Mouse (Mus musculus) v-Abl transformed pro-B cells (cell line): ENCODE results near the gene Tmem274.
"Not testable (repeated sequence)": the region's sequence is repeated elsewhere in the genome, so short reads cannot be mapped to it uniquely, and the experiment has no call there.

Source experiments
- in situ Hi-C, 2 experiments: fragments of 400-800 bp; cut with MboI; formaldehyde crosslinking; loops; one replicate each; pipeline ENCODE4 v1.15.1; 2025; ENCODE audit not compliant: unreplicated experiment in 2 of 2

Gene Tmem274

GRCm38 (mm10) chr4:149477078-149477477 is at the start of gene Tmem274:
Gene Tmem274, plus strand, starts transcription at chr4:149477378.
- in situ Hi-C loops, result no loop called here

DNA sequence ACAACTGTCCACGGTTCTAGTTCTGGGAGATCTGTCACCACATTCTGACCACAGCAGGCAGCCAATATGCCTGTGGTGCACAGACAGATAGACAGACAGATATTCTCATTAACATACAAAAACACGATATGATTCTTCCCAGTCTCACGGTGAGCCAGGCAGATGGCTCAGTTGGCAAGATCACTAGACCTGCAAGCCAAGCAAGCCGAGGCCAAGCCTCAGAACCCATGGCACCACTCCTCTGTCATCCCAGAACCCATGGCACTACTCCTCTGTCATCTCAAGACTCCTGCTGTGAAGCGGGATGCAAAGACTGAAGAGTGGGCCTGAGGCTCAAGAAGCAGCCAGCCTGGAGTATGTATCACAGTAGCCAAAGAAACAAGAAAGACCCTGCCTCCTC is 47.6 kb upstream of the Tmem274 start:
- in situ Hi-C loops, result loop anchor here in 1 of 2 experiments (25.0 kb wide), 1 partner anchor 292 kb away; the partner anchor contains the start of genes Cenps and Cort

DNA sequence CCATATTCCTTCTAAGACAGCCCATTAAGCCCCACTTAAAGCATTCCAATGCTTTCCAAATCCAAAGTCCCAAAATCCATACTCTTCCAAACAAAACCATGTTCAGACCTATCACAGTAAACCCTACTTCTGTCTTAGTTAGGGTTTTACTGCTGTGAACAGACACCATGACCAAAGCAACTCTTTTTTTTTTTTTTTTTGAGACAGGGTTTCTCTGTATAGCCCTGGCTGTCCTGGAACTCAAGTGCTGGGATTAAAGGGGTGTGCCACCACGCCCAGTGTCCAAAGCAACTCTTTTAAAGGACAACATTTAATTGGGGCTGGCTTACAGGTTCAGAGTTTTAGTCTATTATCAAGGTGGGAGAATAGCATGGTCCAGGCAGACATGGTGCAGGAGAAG is 45.3 kb upstream of the Tmem274 start:
- in situ Hi-C loops, result loop anchor here in 1 of 2 experiments (25.0 kb wide), 1 partner anchor 295 kb away; the partner anchor contains the start of genes Cenps and Cort

DNA sequence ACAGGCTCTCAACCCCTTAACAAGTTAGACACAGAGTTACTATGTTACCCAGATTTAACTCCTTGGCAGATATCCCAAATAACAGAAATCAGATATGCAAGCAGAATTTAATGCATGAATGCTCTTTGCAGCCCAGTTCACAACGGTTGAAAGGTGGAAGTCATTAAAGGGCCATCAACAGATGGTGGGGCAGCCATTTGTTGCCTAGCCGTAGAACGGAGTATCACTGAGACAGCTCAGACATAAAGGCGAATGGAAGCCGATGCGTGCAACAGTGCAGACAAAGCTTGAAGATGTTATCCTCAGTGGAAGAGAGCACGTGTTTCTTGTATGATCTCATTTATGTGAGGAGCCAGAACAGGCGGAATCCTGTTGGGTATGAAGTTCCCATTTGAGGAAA is 36.6 kb upstream of the Tmem274 start:
- in situ Hi-C loops, result loop anchor here (5.0 to 25.0 kb wide), 2 partner anchors 63 to 303 kb away; partner anchors contain the start of genes Cenps (in 1 of the 2) and Cort (in 1 of the 2)

- in situ Hi-C loops, result loop anchor here (5.0 to 25.0 kb wide), 2 partner anchors 65 to 305 kb away; partner anchors contain the start of genes Cenps (in 1 of the 2) and Cort (in 1 of the 2)
These were observed 34.7 kb upstream of the Tmem274 start for GRCm38 (mm10) chr4:149442436-149442835.

GRCm38 (mm10) chr4:149444465-149444864 is 32.7 kb upstream of the Tmem274 start:
- in situ Hi-C loops, result loop anchor here (5.0 to 25.0 kb wide), 2 partner anchors 67 to 307 kb away; partner anchors contain the start of genes Cenps (in 1 of the 2) and Cort (in 1 of the 2)

DNA sequence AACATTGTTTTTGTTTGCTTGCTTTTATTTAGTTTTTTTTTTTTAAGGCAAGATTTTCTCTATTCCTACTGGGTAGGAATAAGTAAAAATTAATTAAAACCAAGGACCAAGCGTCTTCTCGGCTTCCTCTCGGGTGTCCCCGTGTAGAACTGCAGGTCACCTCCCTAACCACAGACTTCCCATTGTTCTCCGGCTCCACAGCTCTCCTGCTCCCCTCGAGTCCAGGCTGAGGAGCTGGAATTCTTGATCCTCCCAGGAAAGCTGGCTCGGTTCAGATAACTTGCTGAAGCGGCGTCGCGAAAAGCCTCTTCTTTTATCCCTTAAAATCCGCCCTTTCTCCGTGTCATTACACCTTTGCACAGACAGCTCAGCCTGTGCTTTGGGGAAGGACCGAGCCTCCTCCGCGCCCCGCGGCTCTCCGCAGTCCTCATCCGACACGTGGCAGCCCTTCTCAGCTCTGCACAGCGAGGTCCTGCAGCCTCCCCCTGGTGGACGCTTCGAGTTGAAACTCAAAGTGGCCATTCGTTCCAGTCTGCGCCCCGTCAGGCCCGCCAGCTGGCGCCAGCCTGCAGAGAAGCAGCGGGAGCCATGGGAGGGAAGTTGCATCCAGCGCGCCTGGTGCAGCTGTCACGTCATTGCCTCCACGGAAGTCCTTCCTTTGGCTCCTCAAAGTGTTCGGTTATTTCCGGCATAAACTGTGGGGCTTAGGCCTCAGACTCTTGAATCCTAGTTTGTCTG is 32.0 kb upstream of the Tmem274 start:
- in situ Hi-C loops, result loop anchor here (5.0 to 25.0 kb wide), 2 partner anchors 68 to 308 kb away; partner anchors contain the start of genes Cenps (in 1 of the 2) and Cort (in 1 of the 2)

GRCm38 (mm10) chr4:149445868-149446267 is 31.3 kb upstream of the Tmem274 start:
- in situ Hi-C loops, result loop anchor here in 1 of 2 experiments (25.0 kb wide), 1 partner anchor 309 kb away; the partner anchor contains the start of genes Cenps and Cort

GRCm38 (mm10) chr4:149446309-149446708 is 30.9 kb upstream of the Tmem274 start:
- in situ Hi-C loops, result loop anchor here in 1 of 2 experiments (25.0 kb wide), 1 partner anchor 309 kb away; the partner anchor contains the start of genes Cenps and Cort

- in situ Hi-C loops, result loop anchor here (5.0 to 10.0 kb wide), 5 partner anchors 38 to 306 kb away; no protein-coding TSS in a partner anchor
These were observed 26.5 kb upstream of the Tmem274 start for GRCm38 (mm10) chr4:149450636-149451035.

GRCm38 (mm10) chr4:149453656-149454055 is 23.5 kb upstream of the Tmem274 start:
- in situ Hi-C loops, result loop anchor here (5.0 to 10.0 kb wide), 5 partner anchors 39 to 309 kb away; no protein-coding TSS in a partner anchor

DNA sequence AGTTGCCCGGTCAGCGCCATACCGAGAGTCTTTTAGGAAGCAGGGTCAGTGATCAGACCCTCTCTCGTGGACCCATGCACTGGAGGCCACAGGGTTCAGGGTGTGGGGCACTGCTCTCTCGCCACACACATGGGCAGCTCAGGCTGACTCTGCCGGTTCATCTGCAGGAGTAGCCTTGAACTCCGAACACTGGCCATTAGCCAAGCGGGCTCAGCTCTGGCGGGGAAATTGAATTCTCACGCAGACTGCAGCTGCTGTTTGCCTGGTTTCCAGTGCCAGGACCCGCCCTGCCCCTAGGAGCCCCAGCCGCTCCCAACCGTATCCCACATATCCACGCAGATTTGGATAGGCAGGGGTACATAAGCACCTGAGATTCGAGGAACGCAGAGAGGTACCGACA is 22.9 kb upstream of the Tmem274 start:
- in situ Hi-C loops, result loop anchor here (5.0 to 10.0 kb wide), 5 partner anchors 38 to 309 kb away; no protein-coding TSS in a partner anchor

DNA sequence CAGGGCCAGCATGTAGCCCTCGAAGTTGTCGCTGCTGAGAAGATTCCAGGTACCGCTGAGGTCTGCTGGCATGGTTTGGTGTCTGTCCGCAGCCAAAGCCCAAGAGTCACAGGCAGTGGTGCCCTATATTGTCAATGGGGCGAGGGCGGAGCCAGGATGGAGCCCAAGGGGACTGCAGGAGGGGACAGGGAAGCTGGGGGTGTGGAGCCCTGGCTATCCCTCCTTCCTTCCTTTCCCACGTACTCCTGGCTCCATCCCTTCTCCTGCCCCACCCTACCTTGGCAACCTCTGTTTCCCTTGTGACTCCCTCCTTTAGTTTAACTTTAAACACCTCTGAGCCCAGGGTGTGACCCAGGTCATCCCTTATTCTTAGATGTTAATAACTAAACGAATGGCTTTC is 22.3 kb upstream of the Tmem274 start, which contains the start of gene Rbp7:
Gene Rbp7, minus strand, starts transcription at position 100 of the 400 bp plus-strand sequence.
- in situ Hi-C loops, result loop anchor here (5.0 to 10.0 kb wide), 5 partner anchors 37 to 310 kb away; no protein-coding TSS in a partner anchor

- in situ Hi-C loops, result loop anchor here in 1 of 2 experiments (10.0 kb wide), 2 partner anchors 258 to 312 kb away; no protein-coding TSS in a partner anchor
These were observed 20.0 kb upstream of the Tmem274 start for GRCm38 (mm10) chr4:149457163-149457562.

DNA sequence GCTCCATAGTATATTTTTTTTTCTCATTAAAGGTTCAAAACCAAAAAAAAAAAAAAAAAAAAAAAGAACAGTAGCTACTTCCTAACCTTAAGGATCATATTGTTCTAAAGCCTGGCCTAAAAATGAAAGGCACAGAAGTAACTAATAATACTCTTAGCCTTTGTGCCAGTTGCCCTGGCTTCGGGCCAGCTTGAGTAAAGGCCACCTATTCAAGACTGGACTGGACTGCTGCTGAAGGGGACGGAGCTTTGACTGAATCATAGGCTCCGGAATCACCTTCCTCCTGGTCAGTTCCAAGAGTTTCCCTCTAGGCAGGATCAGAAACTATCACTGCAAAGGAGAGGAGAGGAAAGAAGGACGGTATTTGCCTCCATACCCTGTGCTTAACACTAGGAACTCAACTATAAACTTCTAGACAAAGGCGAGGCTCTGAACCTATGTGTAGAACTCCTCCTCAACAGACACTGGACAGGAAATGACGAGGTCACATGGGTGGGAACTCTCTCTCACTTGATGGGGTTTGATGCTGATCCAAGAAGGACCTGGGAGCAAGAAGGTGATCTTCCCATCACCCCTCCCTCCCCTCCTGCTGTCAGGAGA is 19.2 kb upstream of the Tmem274 start:
- in situ Hi-C loops, result loop anchor here in 1 of 2 experiments (10.0 kb wide), 2 partner anchors 257 to 313 kb away; no protein-coding TSS in a partner anchor

DNA sequence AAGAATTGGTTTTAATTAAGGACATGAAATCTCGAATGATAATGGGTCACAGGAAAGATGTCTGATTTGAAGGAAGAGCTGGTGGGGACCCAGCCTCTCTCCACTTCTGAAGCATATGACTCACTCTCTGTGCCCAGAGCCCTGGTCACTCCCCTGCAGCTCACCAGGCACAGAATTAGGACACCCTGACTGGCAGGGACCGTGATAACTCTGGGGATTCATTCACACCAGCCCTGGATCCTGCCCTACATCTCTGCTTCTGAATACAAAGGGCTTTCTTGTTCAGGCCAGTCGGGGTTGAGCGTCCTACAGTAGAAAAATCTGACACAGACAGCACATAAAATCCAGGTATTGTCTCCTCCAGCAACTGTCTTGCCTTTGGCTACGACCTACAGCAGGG is 18.7 kb upstream of the Tmem274 start:
- in situ Hi-C loops, result loop anchor here in 1 of 2 experiments (10.0 kb wide), 2 partner anchors 256 to 314 kb away; no protein-coding TSS in a partner anchor

GRCm38 (mm10) chr4:149459425-149459824 is 17.8 kb upstream of the Tmem274 start:
- in situ Hi-C loops, result loop anchor here in 1 of 2 experiments (10.0 kb wide), 2 partner anchors 255 to 315 kb away; no protein-coding TSS in a partner anchor

- in situ Hi-C loops, result not testable (repeated sequence)
These were observed 16.7 kb upstream of the Tmem274 start for GRCm38 (mm10) chr4:149460475-149460874.

GRCm38 (mm10) chr4:149461579-149462304 is 15.4 kb upstream of the Tmem274 start:
- in situ Hi-C loops, result no loop called here
